Mouse (Mus musculus): Measurements from ENCODE around the gene Ddit4l.
A peak's percentile ranks its signal among the peaks of the same experiment; 100 is the strongest.
"Not testable (repeated sequence)": the region's sequence is repeated elsewhere in the genome, so short reads cannot be mapped to it uniquely, and the experiment has no call there.

Gene Ddit4l

GRCm38 (mm10) chr3:137621312-137621711 lies at the start of gene Ddit4l:
TSS of gene Ddit4l (plus strand) at chr3:137621612.
- DNase-seq (ENCODE audit: low spot score): not testable (repeated sequence)

- no peak for DNase-seq (ENCODE audit: low spot score)
These were observed 45.3 kb upstream of the Ddit4l start for GRCm38 (mm10) chr3:137576146-137576545.

GRCm38 (mm10) chr3:137586376-137586969 lies 34.9 kb upstream of the Ddit4l start:
- DNase-seq (ENCODE audit: low spot score): no peak

- no peak for DNase-seq (ENCODE audit: low spot score)
These were observed 31.6 kb upstream of the Ddit4l start for GRCm38 (mm10) chr3:137589811-137590210.

GRCm38 (mm10) chr3:137594332-137594905 lies 27.0 kb upstream of the Ddit4l start:
- DNase-seq (ENCODE audit: low spot score): no peak

- no peak for DNase-seq (ENCODE audit: low spot score)
These were observed 12.4 kb upstream of the Ddit4l start for GRCm38 (mm10) chr3:137608918-137609435.

- DNase-seq (ENCODE audit: low spot score): no peak
These were observed 10.8 kb upstream of the Ddit4l start for GRCm38 (mm10) chr3:137610457-137611109.

- no peak for DNase-seq (ENCODE audit: low spot score)
These were observed 10.1 kb upstream of the Ddit4l start for GRCm38 (mm10) chr3:137611110-137611857.

GRCm38 (mm10) chr3:137611981-137612380 lies 9.4 kb upstream of the Ddit4l start:
- no peak for DNase-seq (ENCODE audit: low spot score)

GRCm38 (mm10) chr3:137620540-137620939 lies 872 bp upstream of the Ddit4l start:
- DNase-seq (ENCODE audit: low spot score): no peak

GRCm38 (mm10) chr3:137622091-137622490 lies 679 bp downstream of the Ddit4l start:
- no peak for DNase-seq (ENCODE audit: low spot score)

- DNase-seq (ENCODE audit: low spot score): no peak
These were observed 1.6 kb downstream of the Ddit4l start for GRCm38 (mm10) chr3:137622895-137623580.

- peak; percentile 61 for DNase-seq (ENCODE audit: low spot score)
These were observed 2.4 kb downstream of the Ddit4l start for GRCm38 (mm10) chr3:137623581-137624362.

- no peak for DNase-seq (ENCODE audit: low spot score)
These were observed 3.6 kb downstream of the Ddit4l start for GRCm38 (mm10) chr3:137625054-137625453.

GRCm38 (mm10) chr3:137633726-137634125 lies 12.3 kb downstream of the Ddit4l start:
- no peak for DNase-seq (ENCODE audit: low spot score)

- no peak for DNase-seq (ENCODE audit: low spot score)
These were observed 15.2 kb downstream of the Ddit4l start for GRCm38 (mm10) chr3:137636571-137636970.

GRCm38 (mm10) chr3:137641238-137641637 lies 19.8 kb downstream of the Ddit4l start:
- no peak for DNase-seq (ENCODE audit: low spot score)

GRCm38 (mm10) chr3:137642137-137642536 lies 20.7 kb downstream of the Ddit4l start:
- DNase-seq (ENCODE audit: low spot score): no peak

GRCm38 (mm10) chr3:137642568-137642967 lies 21.2 kb downstream of the Ddit4l start:
- no peak for DNase-seq (ENCODE audit: low spot score)

- no peak for DNase-seq (ENCODE audit: low spot score)
These were observed 22.7 kb downstream of the Ddit4l start for GRCm38 (mm10) chr3:137644081-137644480.

- no peak for DNase-seq (ENCODE audit: low spot score)
These were observed 23.5 kb downstream of the Ddit4l start for GRCm38 (mm10) chr3:137644947-137645346.
